Comparison of ENCODE assay signal across 8 mouse cellular contexts in genomic region chr1:132367692-132368506, GRCm38 (mm10). TPM values are rescaled to one million over a fixed set of nuclear protein-coding genes. Genes with fewer than 3 reads are reported as not detected.
A peak's percentile ranks its signal among the peaks of the same experiment; 100 is the strongest.
DNase-seq lines count a peak whose midpoint lies in the region; ATAC-seq and TF ChIP-seq lines count a peak whose summit lies in the region.

No protein-coding gene starts in this region.

- H3K4me1 ChIP-seq in MEL (ENCODE audit: control insufficient read depth in 1 of 2, insufficient read depth in 2 of 2, low read length in 2 of 2), result peaks cover 15 to 35% of the 10 kb centered on the region in 2 experiments
- peaks cover 47% of the 10 kb centered on the region for H3K4me1 ChIP-seq in cerebellum, adult 2 months (ENCODE audit: control insufficient read depth, insufficient read depth, low read length)
- peaks cover 4% of the 10 kb centered on the region; the same call in 1 of the 2 replicates for H3K4me1 ChIP-seq in forebrain, postnatal 0 days (ENCODE audit: insufficient read depth)
- H3K4me1 ChIP-seq in lung, embryonic 14.5 days (ENCODE audit: insufficient read depth), result peaks cover 6% of the 10 kb centered on the region; the same call in 1 of the 2 replicates
- peaks cover 39% of the 10 kb centered on the region for H3K4me1 ChIP-seq in olfactory bulb, adult 2 months (ENCODE audit: control insufficient read depth, insufficient read depth, low read length)
- H3K4me1 ChIP-seq in thymus, adult 2 months (replicated peaks; ENCODE audit: control insufficient read depth, insufficient read depth, low read length), result no peaks in the 10 kb centered on the region

- peak overlapping the region; percentile 66 for H3K27ac ChIP-seq in MEL (ENCODE audit: control insufficient read depth, low read depth, low read length)
- no peak overlapping the region; the same call in 1 of the 2 replicates for H3K27ac ChIP-seq in cerebellum, adult 2 months (ENCODE audit: insufficient read depth, low read length)
- no peak overlapping the region for H3K27ac ChIP-seq in forebrain, postnatal 0 days (ENCODE audit: low read depth, low read length)
- peak overlapping the region; percentile 86 for H3K27ac ChIP-seq in layer of hippocampus, adult 2 months
- peak overlapping the region; percentile 48; the same call in 1 of the 2 replicates for H3K27ac ChIP-seq in lung, embryonic 14.5 days (ENCODE audit: low read depth)
- H3K27ac ChIP-seq in olfactory bulb, adult 2 months (ENCODE audit: insufficient read depth, low read depth, low read length), result no peak overlapping the region
- no peak overlapping the region for H3K27ac ChIP-seq in thymus, adult 2 months (ENCODE audit: control insufficient read depth, insufficient read depth, low read length)

- H3K9me3 ChIP-seq in MEL (replicated peaks; ENCODE audit: insufficient read depth, low read length), result no peaks in the 10 kb centered on the region
- no peaks in the 10 kb centered on the region for H3K9me3 ChIP-seq in forebrain, postnatal 0 days (ENCODE audit: low read length)
- no peaks in the 10 kb centered on the region for H3K9me3 ChIP-seq in lung, embryonic 14.5 days (ENCODE audit: low read depth, low read length)

- peak; percentile 62 to 92 (median 78) for TF ChIP-seq CTCF in MEL (IDR thresholded peaks at IDR 0.05 in 2 of 3, conservative IDR thresholded peaks at IDR 0.05 in 1 of 3; ENCODE audit: control insufficient read depth in 1 of 3, insufficient read depth in 1 of 3, low read depth in 2 of 3, low read length in 3 of 3, poor library complexity in 1 of 3, severe bottlenecking in 1 of 3)
- TF ChIP-seq CTCF in cerebellum, adult 2 months (IDR thresholded peaks at IDR 0.05; ENCODE audit: borderline replicate concordance, insufficient read depth, low read depth, low read length), result peak; percentile 94
- peak; percentile 91 for TF ChIP-seq CTCF in forebrain, postnatal 0 days (IDR thresholded peaks at IDR 0.05; ENCODE audit: low read depth)
- peak; percentile 93 for TF ChIP-seq CTCF in layer of hippocampus, adult 2 months (conservative IDR thresholded peaks at IDR 0.05)
- TF ChIP-seq CTCF in lung, embryonic 14.5 days (IDR thresholded peaks at IDR 0.05; ENCODE audit: low read depth), result peak; percentile 95
- TF ChIP-seq CTCF in olfactory bulb, adult 2 months (IDR thresholded peaks at IDR 0.05; ENCODE audit: insufficient read depth, low read depth, low read length), result peak; percentile 67; the same call in 1 of the 2 replicates
- peak; percentile 38; the same call in 1 of the 2 replicates for TF ChIP-seq CTCF in thymus, adult 2 months (IDR thresholded peaks at IDR 0.05; ENCODE audit: borderline replicate concordance, control insufficient read depth, extremely low read depth, insufficient read depth, low read length, poor library complexity)

- peak; percentile 86 for ATAC-seq in forebrain, postnatal 0 days
- ATAC-seq in lung, embryonic 14.5 days (ENCODE audit: insufficient read depth), result peak; percentile 79

- 17% methylated on average over 7 of the region's 7 CpGs for WGBS in cerebellum, adult 2 months
- 33% methylated on average over 7 of the region's 7 CpGs for WGBS in forebrain, postnatal 0 days
- 22% methylated on average over 7 of the region's 7 CpGs for WGBS in lung, embryonic 14.5 days
- 26% methylated on average over 7 of the region's 7 CpGs for WGBS in olfactory bulb, adult 2 months
- WGBS in thymus, adult 2 months, result 48% methylated on average over 7 of the region's 7 CpGs

- peak; percentile 100 for TF ChIP-seq EP300 in MEL (IDR thresholded peaks at IDR 0.05; ENCODE audit: low read depth in 1 of 2, low read length in 2 of 2)

- H3K9ac ChIP-seq in MEL (ENCODE audit: control insufficient read depth, low read depth, low read length, poor library complexity, severe bottlenecking), result peak overlapping the region; percentile 28
- H3K9ac ChIP-seq in forebrain, postnatal 0 days, result no peak overlapping the region; the same call in 1 of the 2 replicates
- H3K9ac ChIP-seq in lung, embryonic 14.5 days, result no peak overlapping the region

- DNase-seq in MEL (ENCODE audit: low read depth, low spot score), result peak; percentile 95
- DNase-seq in cerebellum, adult 2 months, result peak; percentile 88 to 90
- peak; percentile 87 for DNase-seq in forebrain, postnatal 0 days
- DNase-seq in heart, postnatal 4 days, result peak; percentile 90
- peak; percentile 88 to 91 for DNase-seq in layer of hippocampus, adult 2 months (ENCODE audit: low spot score in 2 of 2)
- peak; percentile 95 for DNase-seq in lung, embryonic 14.5 days
- peak; percentile 73 for DNase-seq in thymus, adult 2 months

- H3K27me3 ChIP-seq in MEL (ENCODE audit: control insufficient read depth in 1 of 2, insufficient read depth in 2 of 2, low read length in 2 of 2), result no peaks in the 10 kb centered on the region
- H3K27me3 ChIP-seq in cerebellum, adult 2 months (ENCODE audit: control insufficient read depth, insufficient read depth, low read length), result no peaks in the 10 kb centered on the region
- H3K27me3 ChIP-seq in forebrain, postnatal 0 days (ENCODE audit: insufficient read depth, low read length), result no peaks in the 10 kb centered on the region
- no peaks in the 10 kb centered on the region for H3K27me3 ChIP-seq in lung, embryonic 14.5 days (ENCODE audit: insufficient read depth, low read length)
- no peaks in the 10 kb centered on the region for H3K27me3 ChIP-seq in thymus, adult 2 months (ENCODE audit: control insufficient read depth, insufficient read depth, low read length)

- peaks cover 0 to 23% of the 10 kb centered on the region in 2 experiments; a peak in 2 of 4 replicates for H3K36me3 ChIP-seq in MEL (ENCODE audit: control insufficient read depth in 1 of 2, insufficient read depth in 2 of 2, low read length in 2 of 2)
- peaks cover 8% of the 10 kb centered on the region for H3K36me3 ChIP-seq in forebrain, postnatal 0 days (ENCODE audit: insufficient read depth)
- H3K36me3 ChIP-seq in lung, embryonic 14.5 days (ENCODE audit: insufficient read depth), result peaks cover 13% of the 10 kb centered on the region; the same call in 1 of the 2 replicates
- no peaks in the 10 kb centered on the region for H3K36me3 ChIP-seq in thymus, adult 2 months (ENCODE audit: control insufficient read depth, insufficient read depth, low read length)

- TF ChIP-seq RAD21 in MEL (IDR thresholded peaks at IDR 0.05; ENCODE audit: low read depth, low read length), result peak; percentile 91

- TF ChIP-seq POLR2A in MEL (IDR thresholded peaks at IDR 0.05; ENCODE audit: control insufficient read depth in 1 of 2, insufficient read depth in 1 of 2, low read depth in 1 of 2, low read length in 2 of 2, poor library complexity in 1 of 2), result no peak
- TF ChIP-seq POLR2A in cerebellum, adult 2 months (IDR thresholded peaks at IDR 0.05; ENCODE audit: borderline replicate concordance, insufficient read depth, low read length), result no peak
- TF ChIP-seq POLR2A in olfactory bulb, adult 2 months (IDR thresholded peaks at IDR 0.05; ENCODE audit: insufficient read depth, low read depth, low read length), result no peak
- no peak for TF ChIP-seq POLR2A in thymus, adult 2 months (IDR thresholded peaks at IDR 0.05; ENCODE audit: control insufficient read depth, extremely low read depth, insufficient read depth, low read length, poor library complexity)

- no peak overlapping the region for H3K4me2 ChIP-seq in forebrain, postnatal 0 days (ENCODE audit: low read depth)
- H3K4me2 ChIP-seq in lung, embryonic 14.5 days, result 0 out of 2 replicates have a peak overlapping the region, but pooled peaks have one; percentile 3

- H3K79me2 ChIP-seq in MEL (ENCODE audit: control insufficient read depth, insufficient read depth, low read length, poor library complexity), result no peaks in the 10 kb centered on the region

- no peak overlapping the region for H3K4me3 ChIP-seq in MEL (ENCODE audit: control insufficient read depth in 1 of 2, insufficient read depth in 1 of 2, low read depth in 2 of 2, low read length in 2 of 2)
- H3K4me3 ChIP-seq in cerebellum, adult 2 months (replicated peaks; ENCODE audit: insufficient read depth, low read depth, low read length), result no peak overlapping the region
- no peak overlapping the region for H3K4me3 ChIP-seq in forebrain, postnatal 0 days (ENCODE audit: low read depth, low read length)
- H3K4me3 ChIP-seq in layer of hippocampus, adult 2 months, result no peak overlapping the region
- peak overlapping the region; percentile 5; the same call in 1 of the 2 replicates for H3K4me3 ChIP-seq in lung, embryonic 14.5 days (ENCODE audit: low read depth, low read length)
- no peak overlapping the region for H3K4me3 ChIP-seq in olfactory bulb, adult 2 months (ENCODE audit: insufficient read depth, low read depth, low read length)
- H3K4me3 ChIP-seq in thymus, adult 2 months (ENCODE audit: control insufficient read depth, insufficient read depth, low read length), result no peak overlapping the region

RNA-seq across cellular contexts. Expression of gene Tmcc2, which starts 23.2 kb away (rescaled TPM):
- total RNA-seq in MEL (2012; rRNA removed), result 4.6 and 7.2 TPM in 2 replicates
- polyA plus RNA-seq in MEL (2012; ENCODE audit: insufficient read depth in 1 of 2, insufficient read length in 2 of 2, low read depth in 1 of 2, low replicate concordance in 2 of 2, missing spikeins in 1 of 2), result 1 to 10 TPM in 1 of 2 experiments, not detected in 1; 4.1 TPM
- 150 and 157 TPM in 2 replicates for polyA plus RNA-seq in cerebellum, adult 2 months (2012; rRNA removed)
- total RNA-seq in forebrain, postnatal 0 days (2014; rRNA removed), result 104 TPM in 2 replicates
- polyA plus RNA-seq in forebrain, postnatal 0 days (2015; fragmentation: Nextera tagmentation; extraction: Ambion mirVana), result 37.4 and 41.9 TPM in 2 replicates
- total RNA-seq in heart, postnatal 4 days (2021), result 10 to 100 TPM; 17.0 to 17.5 TPM
- total RNA-seq in layer of hippocampus, adult 2 months (2021), result 100 to 1,000 TPM; 242 to 256 TPM
- 8.2 and 10.3 TPM in 2 replicates for polyA plus RNA-seq in lung, embryonic 14.5 days (2014; fragmentation: Nextera tagmentation; extraction: Ambion mirVana)
- not detected in 2 replicates for polyA plus RNA-seq in olfactory bulb, adult 2 months (2012; ENCODE audit: insufficient read depth, insufficient read length, low replicate concordance, missing spikeins)
- 4.1 and 5.3 TPM in 2 replicates for polyA plus RNA-seq in thymus, adult 2 months (2012; rRNA removed)

RNA-seq across cellular contexts. Expression of gene Dstyk, which starts 49.5 kb away (rescaled TPM):
- total RNA-seq in MEL (2012; rRNA removed), result 2.4 and 2.8 TPM in 2 replicates
- 1 to 10 TPM in 1 of 2 experiments, not detected in 1; 4.5 TPM for polyA plus RNA-seq in MEL (2012; ENCODE audit: insufficient read depth in 1 of 2, insufficient read length in 2 of 2, low read depth in 1 of 2, low replicate concordance in 2 of 2, missing spikeins in 1 of 2)
- polyA plus RNA-seq in cerebellum, adult 2 months (2012; rRNA removed), result 32.6 and 36.5 TPM in 2 replicates
- 18.3 and 18.9 TPM in 2 replicates for total RNA-seq in forebrain, postnatal 0 days (2014; rRNA removed)
- polyA plus RNA-seq in forebrain, postnatal 0 days (2015; fragmentation: Nextera tagmentation; extraction: Ambion mirVana), result 4.8 and 6.0 TPM in 2 replicates
- 10 to 100 TPM; 16.9 to 17.3 TPM for total RNA-seq in heart, postnatal 4 days (2021)
- 10 to 100 TPM; 49.0 to 50.2 TPM for total RNA-seq in layer of hippocampus, adult 2 months (2021)
- polyA plus RNA-seq in lung, embryonic 14.5 days (2014; fragmentation: Nextera tagmentation; extraction: Ambion mirVana), result 16.0 and 18.4 TPM in 2 replicates
- polyA plus RNA-seq in olfactory bulb, adult 2 months (2012; ENCODE audit: insufficient read depth, insufficient read length, low replicate concordance, missing spikeins), result not detected in 2 replicates
- 6.3 and 6.8 TPM in 2 replicates for polyA plus RNA-seq in thymus, adult 2 months (2012; rRNA removed)

RNA-seq across cellular contexts. Expression of gene Nuak2, which starts 52.0 kb away (rescaled TPM):
- 2.8 and 3.2 TPM in 2 replicates for total RNA-seq in MEL (2012; rRNA removed)
- 1 to 10 TPM in 1 of 2 experiments, not detected in 1; 3.0 TPM for polyA plus RNA-seq in MEL (2012; ENCODE audit: insufficient read depth in 1 of 2, insufficient read length in 2 of 2, low read depth in 1 of 2, low replicate concordance in 2 of 2, missing spikeins in 1 of 2)
- 2.9 and 3.3 TPM in 2 replicates for polyA plus RNA-seq in cerebellum, adult 2 months (2012; rRNA removed)
- total RNA-seq in forebrain, postnatal 0 days (2014; rRNA removed), result 4.4 and 4.5 TPM in 2 replicates
- 4.3 and 6.8 TPM in 2 replicates for polyA plus RNA-seq in forebrain, postnatal 0 days (2015; fragmentation: Nextera tagmentation; extraction: Ambion mirVana)
- total RNA-seq in heart, postnatal 4 days (2021), result 1 to 10 TPM; 5.3 to 5.8 TPM
- 1 to 10 TPM in 1 of 2 experiments, under 1 TPM in 1; 0.76 to 1.7 TPM for total RNA-seq in layer of hippocampus, adult 2 months (2021)
- 13.5 and 15.4 TPM in 2 replicates for polyA plus RNA-seq in lung, embryonic 14.5 days (2014; fragmentation: Nextera tagmentation; extraction: Ambion mirVana)
- not detected in 2 replicates for polyA plus RNA-seq in olfactory bulb, adult 2 months (2012; ENCODE audit: insufficient read depth, insufficient read length, low replicate concordance, missing spikeins)
- polyA plus RNA-seq in thymus, adult 2 months (2012; rRNA removed), result 5.6 and 5.7 TPM in 2 replicates

Comparison
In these comparisons a context has a peak if more than half of its experiments do, and no peak if none do; other contexts are left out.
1. H3K27ac ChIP-seq: peak in MEL (single experiment), layer of hippocampus, adult 2 months (single experiment) and lung, embryonic 14.5 days (single experiment); none in cerebellum, adult 2 months (single experiment), forebrain, postnatal 0 days (single experiment), olfactory bulb, adult 2 months (single experiment) and thymus, adult 2 months (single experiment).
2. CTCF ChIP-seq: peak in every context shown above with its lines; median percentile 95 in lung, embryonic 14.5 days; 94 in cerebellum, adult 2 months; 93 in layer of hippocampus, adult 2 months; 91 in forebrain, postnatal 0 days; 78 in MEL; 67 in olfactory bulb, adult 2 months; 38 in thymus, adult 2 months.
3. Peak in every context shown above with its lines, with median percentiles within 50 percentile points of each other: DNase-seq.